Mouse (Mus musculus) hindlimb bud, embryonic 11.5 days (tissue): ENCODE data around the gene Cd38.
A peak's percentile ranks its signal among the peaks of the same experiment; 100 is the strongest.
"Not testable (repeated sequence)": the region's sequence is repeated elsewhere in the genome, so short reads cannot be mapped to it uniquely, and the experiment has no call there.

Experiments used
- DNase-seq: peaks from one replicate; pipeline ENCODE4 v3.0.0-alpha.2; 2012; ENCODE audit warnings: low read depth, low spot score; ENCODE audit errors: extremely low spot score

The Cd38 gene

DNA sequence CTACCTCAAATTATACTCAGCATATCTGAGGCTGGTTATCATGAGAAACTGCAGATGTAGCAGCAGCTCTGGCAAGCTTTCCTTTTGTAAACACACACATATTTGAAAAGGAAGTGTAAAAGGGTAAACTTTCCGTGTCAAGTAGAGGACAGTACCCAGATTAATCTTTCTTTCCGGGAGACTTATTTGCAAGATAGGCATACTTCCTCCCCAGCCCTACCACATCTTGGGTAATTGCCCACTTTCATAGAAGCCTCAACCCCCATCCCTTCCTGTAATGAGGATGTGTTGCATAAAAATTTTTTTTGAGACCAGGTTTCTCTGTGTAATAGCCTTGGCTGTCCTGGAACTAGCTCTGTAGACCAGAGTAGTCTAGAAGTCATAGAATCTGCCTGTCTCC is 12.6 kb upstream of the Cd38 start:
- no peak for DNase-seq

DNA sequence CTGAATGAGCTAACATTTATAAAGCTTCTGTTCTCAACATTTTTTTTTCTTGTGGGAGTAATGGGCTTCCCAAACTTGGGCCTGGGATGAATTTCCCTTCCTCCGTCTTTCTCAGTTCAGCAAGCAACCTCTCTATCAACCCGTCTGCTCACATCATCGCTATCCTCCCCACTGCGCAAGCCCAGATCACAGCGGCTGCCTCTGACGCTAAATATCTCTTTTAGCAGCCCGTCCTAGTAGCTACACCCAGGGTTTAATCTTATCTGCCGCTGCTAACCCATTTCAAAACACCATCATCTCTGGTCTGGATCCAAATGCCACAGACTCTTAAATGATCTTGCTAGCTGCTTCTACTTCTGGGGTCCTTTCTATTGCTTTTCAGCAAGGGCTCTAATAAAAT is 8.7 kb upstream of the Cd38 start:
- DNase-seq, result no peak

DNA sequence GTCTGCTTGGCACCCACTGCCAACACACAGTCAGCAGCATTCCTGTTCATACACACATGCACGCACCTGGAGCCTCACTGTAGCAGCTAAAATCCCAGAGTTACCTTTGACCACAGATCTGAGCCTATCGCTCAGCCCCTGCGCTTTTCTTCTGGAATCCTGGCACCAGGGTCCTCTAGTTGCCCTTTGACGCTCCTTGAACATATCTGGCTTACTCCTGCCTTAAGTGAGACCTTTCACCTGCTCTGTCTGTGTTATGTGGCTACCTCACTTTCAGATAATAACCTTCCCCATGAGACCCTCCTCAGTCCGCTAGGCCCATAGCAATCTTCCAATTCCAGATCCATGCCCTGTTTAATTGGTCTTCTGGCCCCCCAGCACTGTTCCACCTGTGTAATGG is 8.3 kb upstream of the Cd38 start:
- no peak for DNase-seq

DNA sequence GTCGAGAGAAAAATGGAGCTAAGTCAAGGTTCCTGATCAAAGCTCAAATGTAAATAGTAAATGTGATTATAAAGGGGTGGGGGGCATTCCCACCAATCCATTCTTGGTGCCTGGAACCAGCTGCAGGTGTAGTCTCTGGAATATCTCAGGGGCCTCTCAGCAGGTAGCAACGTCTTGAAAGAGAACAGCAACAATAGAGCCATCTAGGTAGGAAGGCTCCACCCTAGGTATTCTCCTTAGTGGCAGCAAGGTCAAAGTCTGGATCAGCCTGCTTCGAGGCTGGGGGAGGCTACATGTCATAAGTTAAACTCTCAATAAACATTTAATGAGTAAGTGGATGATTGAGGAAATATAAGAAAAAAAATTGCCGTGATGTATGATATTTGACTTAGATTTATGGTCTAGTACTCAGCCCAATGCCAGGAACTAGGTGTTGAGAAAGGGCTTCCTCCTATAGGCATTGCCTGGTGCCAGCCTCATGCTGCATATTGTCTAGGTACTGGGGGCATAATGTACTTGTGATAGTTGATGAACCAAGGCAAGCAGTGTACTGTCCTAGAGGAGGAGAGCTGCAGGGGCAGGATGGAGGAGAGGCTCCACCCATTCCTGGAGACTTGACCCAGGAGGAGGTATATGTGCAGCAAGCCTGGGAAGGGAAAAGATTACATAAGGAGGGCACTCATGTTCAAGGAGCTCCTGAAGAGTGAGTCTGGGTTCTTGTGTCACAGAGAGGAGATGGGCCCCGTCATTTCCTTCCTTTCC is 7.5 kb upstream of the Cd38 start:
- no peak for DNase-seq

DNA sequence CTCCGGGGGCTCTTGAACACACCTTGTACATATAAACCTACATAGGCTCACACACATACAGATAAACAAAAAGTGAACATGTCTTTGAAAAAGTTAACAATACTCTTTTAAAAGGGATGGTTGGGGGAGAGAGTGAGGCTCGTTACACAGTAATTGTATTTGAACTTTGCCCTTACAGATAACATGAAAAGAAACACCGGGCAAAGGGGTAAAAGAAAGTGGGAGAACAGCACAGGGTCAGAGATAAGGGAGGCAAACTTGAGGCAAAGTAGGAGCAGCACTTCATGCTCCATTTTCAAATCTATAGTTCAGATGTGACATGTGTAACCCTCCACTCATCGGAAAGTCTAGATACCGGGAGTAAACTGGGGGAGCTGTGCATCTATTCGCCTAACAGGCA is 4.7 kb upstream of the Cd38 start:
- no peak for DNase-seq

DNA sequence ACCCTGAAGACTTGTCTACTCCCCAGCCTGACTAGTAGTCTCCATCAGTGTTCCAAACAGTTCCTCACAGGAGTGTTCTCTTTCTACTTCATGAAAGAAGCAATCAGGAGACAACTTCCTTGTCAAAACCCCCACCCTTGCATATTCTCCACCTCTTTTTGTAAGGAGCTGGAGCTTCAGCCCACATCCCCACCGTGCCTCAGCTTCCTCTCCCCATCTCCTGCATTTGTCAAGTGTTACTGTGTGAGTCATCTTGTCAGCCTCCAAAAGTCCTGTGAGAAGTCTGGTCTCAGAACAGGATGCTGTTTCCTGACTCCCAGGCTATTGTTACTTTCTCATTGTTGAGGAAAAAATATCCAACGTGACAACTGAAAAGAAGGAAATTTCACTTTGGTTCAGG is 3.0 kb upstream of the Cd38 start:
- DNase-seq, result no peak

DNA sequence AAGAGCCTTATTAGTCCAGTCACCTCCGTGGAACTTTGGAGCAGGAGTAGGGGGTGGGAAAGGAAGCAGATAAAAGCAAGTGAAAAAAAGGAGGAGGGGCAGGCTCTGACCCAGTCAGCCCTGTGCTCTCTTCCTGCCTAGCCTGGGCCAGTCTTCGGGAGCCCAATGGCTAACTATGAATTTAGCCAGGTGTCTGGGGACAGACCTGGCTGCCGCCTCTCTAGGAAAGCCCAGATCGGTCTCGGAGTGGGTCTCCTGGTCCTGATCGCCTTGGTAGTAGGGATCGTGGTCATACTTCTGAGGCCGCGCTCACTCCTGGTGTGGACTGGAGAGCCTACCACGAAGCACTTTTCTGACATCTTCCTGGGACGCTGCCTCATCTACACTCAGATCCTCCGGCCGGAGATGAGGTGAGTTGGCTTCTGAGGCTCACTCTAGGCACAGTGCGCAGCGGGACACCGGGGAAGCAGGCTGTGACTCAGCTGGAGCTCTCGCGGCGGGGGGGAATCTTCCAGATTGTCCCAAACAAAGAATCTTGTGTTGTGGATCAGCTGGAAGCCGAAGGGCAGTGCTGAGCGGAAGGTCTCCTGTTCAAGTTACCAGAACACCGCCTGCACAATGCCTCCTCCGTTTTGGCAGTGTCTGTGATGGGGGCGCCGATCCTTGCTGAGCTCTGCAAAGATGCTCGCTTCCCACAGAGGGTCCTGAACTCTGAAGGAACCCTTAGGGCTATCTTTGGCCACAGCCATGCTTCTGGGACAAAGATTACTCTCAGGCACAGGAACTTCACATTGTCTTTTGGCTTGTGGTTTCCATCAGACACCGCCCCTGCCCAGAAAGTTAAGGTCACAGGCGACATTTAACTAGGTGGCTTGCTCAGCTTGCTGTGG is 603 bp downstream of the Cd38 start:
- no peak for DNase-seq

DNA sequence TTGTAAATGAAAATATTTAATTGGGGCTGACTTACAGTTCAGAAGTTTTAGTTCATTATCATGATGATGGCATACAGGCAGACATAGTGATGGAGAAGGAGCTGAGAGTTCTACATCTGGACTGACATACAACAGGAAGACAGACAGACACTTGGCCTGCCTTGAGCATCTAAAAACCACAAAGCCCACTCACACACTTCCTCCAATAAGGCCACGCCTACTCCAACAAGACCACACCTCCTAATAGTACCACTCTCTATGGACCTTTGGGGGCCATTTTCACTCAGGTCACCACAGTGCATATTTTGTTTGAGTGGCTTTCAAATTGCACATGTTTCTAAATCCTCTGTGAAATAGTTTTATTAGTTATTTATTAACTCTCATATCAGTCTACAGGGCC is 3.5 kb downstream of the Cd38 start:
- DNase-seq, result no peak

DNA sequence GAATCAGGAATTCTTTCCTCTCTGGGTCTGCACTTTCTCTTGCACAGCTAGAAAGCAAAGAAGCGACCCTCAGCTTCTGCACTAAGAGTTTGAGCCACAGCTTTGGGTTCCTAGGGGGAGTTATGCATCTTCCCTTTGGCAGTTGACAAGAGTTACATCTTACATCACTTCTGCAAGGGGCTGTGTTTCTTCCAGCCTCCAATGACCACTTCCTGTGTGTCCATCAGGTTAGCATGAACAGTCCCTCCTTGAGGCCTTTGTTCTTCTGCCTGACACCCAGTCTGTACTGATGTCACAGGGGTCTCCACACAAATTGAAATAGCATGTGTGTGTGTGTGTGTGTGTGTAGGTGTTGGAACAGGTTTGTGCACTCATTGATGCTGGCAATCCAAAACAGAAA is 4.3 kb downstream of the Cd38 start:
- no peak for DNase-seq

DNA sequence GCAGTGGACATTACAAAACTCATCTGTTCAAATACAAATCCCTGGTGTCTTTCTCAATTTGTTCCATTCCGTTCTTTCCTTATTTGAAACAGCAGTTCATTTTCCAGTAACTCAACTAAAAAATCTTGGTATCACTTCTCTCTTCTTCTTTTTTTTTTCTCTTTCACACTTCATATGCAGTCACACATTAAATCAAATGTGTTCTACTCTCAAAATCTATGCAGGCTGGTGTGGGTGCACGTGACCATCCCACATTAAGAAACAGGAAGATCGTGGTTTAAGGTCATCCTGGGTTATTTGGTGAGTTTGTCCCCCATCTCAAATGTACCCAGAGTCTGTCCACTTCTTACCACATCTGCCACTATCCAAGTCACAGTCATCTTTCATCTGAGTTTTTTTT is 13.7 kb downstream of the Cd38 start:
- no peak for DNase-seq

DNA sequence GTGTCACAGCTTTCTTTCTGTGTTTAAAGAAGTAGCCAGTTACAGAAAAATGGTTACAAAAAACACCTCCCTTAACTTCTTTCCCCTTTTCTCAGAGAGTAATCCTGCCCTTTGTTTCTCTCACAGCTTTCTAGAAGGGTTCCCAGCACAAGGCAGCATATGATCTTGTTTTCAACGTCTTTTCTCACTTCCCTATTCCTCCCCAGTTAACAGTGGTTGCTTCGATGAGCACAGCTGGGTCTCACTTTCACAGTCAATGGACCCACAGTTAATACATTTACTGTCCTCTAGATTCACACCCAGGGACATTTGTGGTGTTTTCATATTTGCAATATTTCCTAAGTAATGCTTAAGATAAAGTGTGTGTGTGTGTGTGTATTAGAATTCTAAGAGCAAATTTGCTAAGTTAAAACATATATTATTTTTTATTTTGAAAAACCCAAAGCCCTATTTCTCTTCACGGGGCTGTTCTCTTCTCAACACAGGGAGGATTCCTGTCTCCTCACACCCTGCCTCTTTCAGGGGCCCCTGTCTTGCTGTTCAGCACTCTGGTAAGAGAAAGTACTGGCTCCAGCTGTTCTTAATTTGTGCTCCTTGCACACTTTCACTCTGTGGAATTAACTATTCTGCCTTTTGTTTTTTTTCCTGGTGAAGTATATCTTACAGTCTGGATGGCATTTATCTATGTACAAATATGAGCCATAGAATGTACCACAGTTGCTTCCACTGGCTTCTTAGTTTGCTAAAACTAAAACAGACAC is 16.9 kb downstream of the Cd38 start:
- DNase-seq, result peak; percentile 22

DNA sequence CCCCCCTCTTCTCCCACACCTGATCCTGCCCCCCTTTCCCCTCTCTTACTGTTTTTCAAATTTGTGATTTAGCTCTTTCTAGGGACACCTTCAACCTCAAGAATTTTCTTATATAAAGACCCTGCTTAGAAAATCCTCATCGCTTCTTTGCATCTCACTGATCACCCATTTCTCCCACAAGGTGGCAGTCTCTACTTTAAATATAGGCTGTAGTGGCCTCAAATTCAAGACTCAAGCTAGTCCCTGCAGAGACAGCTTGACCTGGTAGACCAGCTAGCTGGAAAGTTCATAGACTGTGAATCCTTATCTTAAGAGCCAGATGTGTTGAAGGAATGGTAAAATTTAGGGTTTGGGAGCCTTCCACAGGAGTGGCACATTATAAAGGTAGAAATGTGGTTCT is 24.0 kb downstream of the Cd38 start:
- DNase-seq, result peak; percentile 33

DNA sequence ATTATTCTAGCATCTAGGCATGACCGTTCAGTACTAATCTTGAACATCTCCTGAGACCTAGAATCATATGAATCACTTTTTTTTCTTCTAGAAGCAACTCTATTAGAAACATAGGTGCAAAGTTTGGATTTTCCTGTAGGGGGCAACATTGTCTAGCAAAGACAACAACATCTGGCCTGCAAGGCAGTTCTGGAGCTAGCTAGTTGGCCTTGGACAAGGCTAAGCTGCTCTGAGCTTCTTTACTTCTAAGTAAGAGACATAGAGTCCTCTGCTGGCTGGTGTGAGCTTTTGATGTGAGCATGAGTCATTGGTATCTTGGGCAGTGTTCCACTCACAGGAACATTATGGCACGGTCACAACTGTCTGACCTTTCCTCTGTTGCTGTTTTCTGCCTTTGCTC is 25.8 kb downstream of the Cd38 start:
- DNase-seq, result peak; percentile 57

DNA sequence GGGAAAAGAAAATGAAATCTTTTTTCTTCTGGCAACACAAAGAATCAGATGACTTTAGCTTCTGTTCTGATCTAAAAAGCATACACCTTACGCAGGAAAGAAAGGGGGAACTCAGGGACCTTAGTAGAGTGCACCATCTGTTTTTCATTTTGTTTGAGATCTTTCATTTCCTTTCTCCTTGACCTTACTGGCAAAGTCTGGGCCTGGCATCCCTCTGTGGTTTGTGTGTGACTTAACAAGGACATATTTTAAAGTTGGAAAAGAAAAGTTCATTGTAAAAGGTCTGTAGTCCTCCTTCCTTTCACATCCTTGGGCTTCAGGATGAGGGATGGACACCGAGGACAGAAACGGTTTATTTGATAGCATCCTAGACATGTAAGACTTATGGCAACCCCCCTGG is 27.6 kb downstream of the Cd38 start:
- DNase-seq, result peak; percentile 89

DNA sequence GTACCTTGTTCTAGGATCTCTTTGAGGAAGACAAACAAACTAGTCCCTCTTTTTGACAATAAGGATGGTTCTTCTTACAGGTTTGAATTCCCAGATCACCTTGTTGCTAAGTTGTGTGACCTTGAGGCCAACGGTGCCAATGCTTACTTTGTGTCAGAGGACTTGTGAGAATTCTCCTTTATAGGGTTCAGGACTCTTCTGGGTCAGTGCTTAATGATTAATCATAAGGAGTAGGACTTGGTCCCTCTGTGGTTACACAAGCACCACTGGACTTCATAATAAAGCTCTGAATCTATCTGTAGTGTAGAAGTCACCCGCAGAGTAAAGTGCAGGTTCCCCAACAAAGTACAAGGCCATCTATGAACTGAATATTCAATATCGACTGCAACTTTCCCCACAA is 36.3 kb downstream of the Cd38 start:
- no peak for DNase-seq

DNA sequence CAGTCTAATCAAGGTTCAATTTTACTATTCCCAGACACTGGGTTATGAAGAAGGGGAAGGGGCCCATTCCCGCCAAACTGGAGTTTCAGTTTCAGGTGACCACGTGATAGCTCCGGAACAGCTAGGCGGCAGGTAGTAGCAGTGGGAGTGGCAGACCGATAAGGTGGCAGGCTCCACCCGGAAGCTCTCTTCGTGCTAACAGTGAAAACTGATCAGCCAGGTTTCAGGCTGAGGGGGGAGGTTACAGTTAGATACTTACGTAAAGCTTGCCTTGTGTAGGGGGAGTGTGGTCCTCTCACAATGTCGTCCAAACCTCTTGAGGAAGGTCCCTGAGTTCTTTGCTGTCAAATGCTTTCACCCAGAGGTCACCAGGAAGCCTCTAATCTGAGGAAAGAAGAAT is 40.9 kb downstream of the Cd38 start:
- DNase-seq, result no peak

DNA sequence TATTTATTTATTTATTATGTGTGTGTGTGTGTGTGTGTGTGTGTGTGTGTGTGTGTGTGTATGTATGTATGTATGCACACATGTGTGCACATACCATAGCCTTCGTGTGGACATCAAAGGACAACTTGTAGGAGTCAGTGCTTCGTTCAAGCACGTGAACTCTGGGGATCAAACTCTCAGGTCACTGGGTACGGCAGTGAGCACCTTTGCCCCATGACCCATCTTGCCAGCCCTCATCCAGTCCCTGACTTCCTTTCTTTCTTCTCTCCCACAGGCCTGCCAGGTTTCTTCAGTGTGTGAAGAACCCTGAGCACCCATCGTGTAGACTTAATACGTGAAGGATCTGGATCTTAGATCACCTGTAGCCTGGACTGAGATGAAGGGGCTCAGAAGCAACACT is 41.7 kb downstream of the Cd38 start:
- no peak for DNase-seq

DNA sequence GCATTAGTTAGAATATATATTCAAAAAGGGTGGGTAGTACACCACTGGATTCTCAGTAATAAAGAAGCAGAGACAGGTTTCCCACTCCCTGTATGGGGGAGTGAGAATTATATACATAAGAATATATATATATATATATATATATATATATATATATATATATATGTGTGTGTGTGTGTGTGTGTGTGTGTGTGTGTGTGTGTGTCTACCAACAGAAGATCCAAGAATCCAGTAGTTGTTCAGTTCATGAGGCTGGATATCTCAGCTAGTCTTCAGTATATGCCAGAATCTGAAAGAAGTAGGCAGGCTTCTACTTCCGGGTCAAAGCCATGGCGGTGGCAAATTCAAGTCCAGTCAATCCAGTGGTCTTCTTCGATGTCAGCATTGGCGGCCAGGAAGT is 44.5 kb downstream of the Cd38 start, which contains the start of gene Gm7879:
Gene Gm7879 (plus strand): TSS at position 301 of the 400 bp plus-strand sequence.
- not testable (repeated sequence) for DNase-seq

DNA sequence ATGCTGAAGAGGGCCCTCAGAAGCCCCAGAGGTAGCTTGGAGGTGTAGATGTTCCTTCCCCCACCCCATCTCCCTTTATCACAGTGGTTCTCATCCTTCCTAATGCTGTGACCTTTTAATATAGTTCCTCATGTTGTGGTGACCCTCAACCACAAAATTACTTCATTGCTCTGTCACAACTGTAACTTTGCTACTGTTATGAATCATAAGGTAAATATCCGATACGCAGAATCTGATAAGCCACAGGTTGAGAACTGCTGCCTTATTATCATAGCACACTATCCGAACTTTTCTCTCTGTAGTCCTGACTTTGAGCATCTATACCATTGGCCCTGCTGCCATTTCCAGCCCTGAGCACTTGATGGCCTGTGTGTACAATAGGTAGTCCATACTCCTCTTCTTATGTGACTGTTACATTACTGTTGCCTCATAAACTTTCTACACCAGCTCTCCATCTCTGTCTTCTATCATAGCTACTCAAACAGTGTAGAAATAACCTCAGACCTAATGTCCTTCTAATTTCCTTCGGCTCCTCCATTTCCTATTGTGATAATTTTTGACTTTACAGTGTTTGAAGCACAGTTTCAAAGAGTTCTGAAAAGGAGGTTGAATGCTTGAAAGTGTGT is 47.0 kb downstream of the Cd38 start:
- DNase-seq, result no peak

DNA sequence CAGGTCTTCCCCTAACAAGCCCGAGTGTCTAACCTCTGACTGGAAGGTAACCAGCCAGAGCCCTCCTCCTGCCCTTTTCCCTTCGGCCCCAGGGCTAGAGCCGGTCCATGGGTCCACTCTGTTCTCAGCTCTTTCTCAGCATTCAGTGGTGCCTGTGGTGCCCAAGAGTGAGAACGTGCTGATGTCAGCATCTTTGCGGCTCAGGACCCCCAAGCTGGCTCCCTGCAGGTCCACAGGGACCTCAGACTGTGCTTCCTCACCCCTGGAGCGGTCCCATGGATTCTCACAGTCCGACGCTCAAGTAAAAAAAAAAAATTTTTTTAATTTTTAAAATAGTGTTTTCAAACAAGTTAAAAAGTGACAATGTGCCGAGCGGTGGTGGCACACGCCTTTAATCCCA is 53.5 kb downstream of the Cd38 start:
- DNase-seq, result no peak

DNA sequence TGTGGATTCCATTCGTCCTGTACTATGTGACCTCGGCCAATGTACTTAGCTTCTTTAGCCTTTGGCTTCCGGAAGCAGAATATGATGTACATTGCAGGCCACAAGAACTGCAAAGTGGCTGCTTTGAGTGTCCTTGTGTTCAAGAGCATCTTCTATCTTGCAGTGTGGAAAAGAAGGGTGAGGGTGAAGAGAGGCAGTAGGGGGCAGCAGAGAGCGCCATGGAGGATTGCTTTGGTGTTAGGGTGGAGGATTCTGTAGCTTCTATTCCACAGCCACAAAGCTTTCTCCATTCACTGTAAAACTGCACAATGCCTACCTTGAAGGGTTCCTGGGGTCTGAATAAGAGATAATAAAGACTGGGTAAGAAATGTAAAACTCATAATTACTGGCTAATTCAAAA is 55.6 kb downstream of the Cd38 start:
- DNase-seq, result peak; percentile 16
